Mouse (Mus musculus) ES-E14 (cell line): ENCODE data around the gene Slc15a4.

Source experiments
- MAFK ChIP-seq: IDR thresholded peaks from 2 replicates; pipeline ENCODE4 v1.6.1; 2014; ENCODE audit warnings: mild to moderate bottlenecking, low read depth, low read length, inconsistent platforms; ENCODE audit not compliant: insufficient read depth
- ZC3H11A ChIP-seq: IDR thresholded peaks from 2 replicates; pipeline ENCODE4 v1.6.1; 2012; ENCODE audit warnings: low read depth, mild to moderate bottlenecking, inconsistent platforms, low read length, borderline replicate concordance

GRCm38 (mm10) chr5:127624427-127625213 is 8.1 kb downstream of the Slc15a4 start:
- TF ChIP-seq ZC3H11A (no peak), MAFK (no peak)
